Mouse (Mus musculus): ENCODE data around the gene Gm20683. TPM values are rescaled to one million over a fixed set of nuclear protein-coding genes. Genes with fewer than 3 reads are reported as not detected.

Gm20683 gene
- polyA plus RNA-seq, 1 experiment: 10.5 TPM

Other genes starting within 250 kb of the Gm20683 start
- not detected in 2 replicates for gene Gng13, start 124.6 kb downstream of the Gm20683 start, polyA plus RNA-seq (2012; ENCODE audit: low replicate concordance)
- 13.6 and 24.2 TPM in 2 replicates for gene Chtf18, start 114.3 kb downstream of the Gm20683 start, polyA plus RNA-seq (2012; ENCODE audit: low replicate concordance)
- gene Rpusd1, start 114.1 kb downstream of the Gm20683 start, polyA plus RNA-seq (2012; ENCODE audit: low replicate concordance): 26.6 and 48.2 TPM in 2 replicates
- not detected in 2 replicates for gene Mslnl, start 105.7 kb downstream of the Gm20683 start, polyA plus RNA-seq (2012; ENCODE audit: low replicate concordance)
- gene Msln, start 87.4 kb downstream of the Gm20683 start, polyA plus RNA-seq (2012; ENCODE audit: low replicate concordance): 0.06 TPM in 1 of 2 replicates, not detected in the other
- gene Narfl, start 68.0 kb downstream of the Gm20683 start, polyA plus RNA-seq (2012; ENCODE audit: low replicate concordance): 16.2 and 23.3 TPM in 2 replicates
- 34.3 and 35.1 TPM in 2 replicates for gene Haghl, start 56.1 kb downstream of the Gm20683 start, polyA plus RNA-seq (2012; ENCODE audit: low replicate concordance)
- not detected in 2 replicates for gene Ccdc78, start 55.2 kb downstream of the Gm20683 start, polyA plus RNA-seq (2012; ENCODE audit: low replicate concordance)
- 23.5 and 44.0 TPM in 2 replicates for gene Fam173a, start 48.9 kb downstream of the Gm20683 start, polyA plus RNA-seq (2012; ENCODE audit: low replicate concordance)
- not detected in 2 replicates for gene AC134908.4, start 46.1 kb downstream of the Gm20683 start, polyA plus RNA-seq (2012; ENCODE audit: low replicate concordance)
- 51.5 and 71.8 TPM in 2 replicates for gene Metrn, start 44.6 kb downstream of the Gm20683 start, polyA plus RNA-seq (2012; ENCODE audit: low replicate concordance)
- 0.73 and 0.79 TPM in 2 replicates for gene Fbxl16, start 32.7 kb downstream of the Gm20683 start, polyA plus RNA-seq (2012; ENCODE audit: low replicate concordance)
- gene Wdr24, start 18.1 kb downstream of the Gm20683 start, polyA plus RNA-seq (2012; ENCODE audit: low replicate concordance): 3.5 and 10.2 TPM in 2 replicates
- 7.2 and 7.4 TPM in 2 replicates for gene Jmjd8, start 12.9 kb downstream of the Gm20683 start, polyA plus RNA-seq (2012; ENCODE audit: low replicate concordance)
- 69.3 and 104 TPM in 2 replicates for gene Stub1, start 8.4 kb downstream of the Gm20683 start, polyA plus RNA-seq (2012; ENCODE audit: low replicate concordance)
- 2.5 and 3.8 TPM in 2 replicates for gene Rhbdl1, start 4.5 kb downstream of the Gm20683 start, polyA plus RNA-seq (2012; ENCODE audit: low replicate concordance)
- 159 and 168 TPM in 2 replicates for gene Rhot2, start 3.1 kb upstream of the Gm20683 start, polyA plus RNA-seq (2012; ENCODE audit: low replicate concordance)
- 8.8 and 9.7 TPM in 2 replicates for gene Wdr90, start 19.7 kb upstream of the Gm20683 start, polyA plus RNA-seq (2012; ENCODE audit: low replicate concordance)
- 23.1 and 35.5 TPM in 2 replicates for gene Mcrip2, start 27.0 kb upstream of the Gm20683 start, polyA plus RNA-seq (2012; ENCODE audit: low replicate concordance)
- gene Mettl26, start 33.3 kb upstream of the Gm20683 start, polyA plus RNA-seq (2012; ENCODE audit: low replicate concordance): 39.0 and 56.9 TPM in 2 replicates
- gene Wfikkn1, start 39.1 kb upstream of the Gm20683 start, polyA plus RNA-seq (2012; ENCODE audit: low replicate concordance): 0.97 and 2.3 TPM in 2 replicates
- 16.9 and 27.8 TPM in 2 replicates for gene Rab40c, start 78.0 kb upstream of the Gm20683 start, polyA plus RNA-seq (2012; ENCODE audit: low replicate concordance)
- 98.3 and 349 TPM in 2 replicates for gene Pigq, start 103.2 kb upstream of the Gm20683 start, polyA plus RNA-seq (2012; ENCODE audit: low replicate concordance)
- gene Nhlrc4, start 103.2 kb upstream of the Gm20683 start, polyA plus RNA-seq (2012; ENCODE audit: low replicate concordance): 5.3 TPM in 1 of 2 replicates, not detected in the other
- gene A930017K11Rik, start 110.8 kb upstream of the Gm20683 start, polyA plus RNA-seq (2012; ENCODE audit: low replicate concordance): 0.05 TPM in 1 of 2 replicates, not detected in the other
- gene Capn15, start 144.0 kb upstream of the Gm20683 start, polyA plus RNA-seq (2012; ENCODE audit: low replicate concordance): 61.6 and 119 TPM in 2 replicates
- gene Rab11fip3, start 227.8 kb upstream of the Gm20683 start, polyA plus RNA-seq (2012; ENCODE audit: low replicate concordance): 7.3 and 22.8 TPM in 2 replicates
- 0.60 and 0.89 TPM in 2 replicates for gene Decr2, start 248.6 kb upstream of the Gm20683 start, polyA plus RNA-seq (2012; ENCODE audit: low replicate concordance)

Measured in hematopoietic multipotent progenitor cell, adult 10-12 weeks (in vitro differentiated cells).